Mouse (Mus musculus): ENCODE data around the gene Ptcd2. TPM values are rescaled to one million over a fixed set of nuclear protein-coding genes. Genes with fewer than 3 reads are reported as not detected.

Gene Ptcd2
- polyA plus RNA-seq, 1 experiment from 2014 or later: 54.4 TPM

GRCm38 (mm10) chr13:99374191-99374590, 29.7 kb upstream of the Ptcd2 start:
- DNase-seq (ENCODE audit: low spot score): no peak
- 80% methylated on average over 4 of the region's 4 CpGs for WGBS
- H3K4me1 ChIP-seq: 0 out of 2 replicates have a peak, but pooled peaks cover 3% of the 10 kb centered on the region
- no peaks in the 10 kb centered on the region for H3K27me3 ChIP-seq (ENCODE audit: low read depth, poor library complexity, severe bottlenecking)
- peaks cover 17% of the 10 kb centered on the region for H3K36me3 ChIP-seq
- H3K9me3 ChIP-seq (replicated peaks): no peaks in the 10 kb centered on the region
- H3K27ac ChIP-seq (replicated peaks): no peak overlapping the region
- H3K4me3 ChIP-seq: no peak overlapping the region

DNA sequence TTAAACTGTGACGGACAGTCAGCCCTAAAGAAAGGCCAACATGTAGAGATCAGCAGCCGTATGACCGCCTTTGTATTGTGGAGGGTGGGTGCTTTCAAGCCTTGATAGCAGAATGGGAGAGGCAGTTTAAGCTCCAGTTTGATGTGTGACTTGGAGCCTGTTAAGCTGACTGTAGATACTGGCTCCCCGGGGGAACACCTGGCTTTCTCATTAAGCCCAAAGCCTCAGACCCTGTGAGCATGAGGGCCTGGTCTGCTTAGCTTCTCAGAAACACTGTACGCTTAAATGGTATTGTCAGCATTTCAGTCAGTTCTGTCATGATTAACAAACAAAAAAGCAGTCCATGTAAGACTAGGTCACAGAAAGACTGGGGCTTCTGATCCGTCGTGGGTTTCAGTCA, 29.2 kb upstream of the Ptcd2 start:
- 83% methylated on average over 7 of the region's 7 CpGs for WGBS
- Histone ChIP-seq H3K4me3 (no peak overlapping the region), H3K4me1 (0 out of 2 replicates have a peak, but pooled peaks cover 3% of the 10 kb centered on the region), H3K27me3 (ENCODE audit: low read depth, poor library complexity, severe bottlenecking) (no peaks in the 10 kb centered on the region), H3K36me3 (peaks cover 20% of the 10 kb centered on the region), H3K9me3 (replicated peaks) (no peaks in the 10 kb centered on the region), H3K27ac (replicated peaks) (no peak overlapping the region)
- DNase-seq (ENCODE audit: low spot score): no peak

GRCm38 (mm10) chr13:99371285-99371684, 26.8 kb upstream of the Ptcd2 start:
- peaks cover 36% of the 10 kb centered on the region for H3K36me3 ChIP-seq
- no peak for DNase-seq (ENCODE audit: low spot score)
- H3K9me3 ChIP-seq (replicated peaks): no peaks in the 10 kb centered on the region
- no peak overlapping the region for H3K4me3 ChIP-seq
- H3K27me3 ChIP-seq (ENCODE audit: low read depth, poor library complexity, severe bottlenecking): no peaks in the 10 kb centered on the region
- 0 out of 2 replicates have a peak, but pooled peaks cover 3% of the 10 kb centered on the region for H3K4me1 ChIP-seq
- WGBS: 96% methylated on average over 5 of the region's 5 CpGs
- no peak overlapping the region for H3K27ac ChIP-seq (replicated peaks)

DNA sequence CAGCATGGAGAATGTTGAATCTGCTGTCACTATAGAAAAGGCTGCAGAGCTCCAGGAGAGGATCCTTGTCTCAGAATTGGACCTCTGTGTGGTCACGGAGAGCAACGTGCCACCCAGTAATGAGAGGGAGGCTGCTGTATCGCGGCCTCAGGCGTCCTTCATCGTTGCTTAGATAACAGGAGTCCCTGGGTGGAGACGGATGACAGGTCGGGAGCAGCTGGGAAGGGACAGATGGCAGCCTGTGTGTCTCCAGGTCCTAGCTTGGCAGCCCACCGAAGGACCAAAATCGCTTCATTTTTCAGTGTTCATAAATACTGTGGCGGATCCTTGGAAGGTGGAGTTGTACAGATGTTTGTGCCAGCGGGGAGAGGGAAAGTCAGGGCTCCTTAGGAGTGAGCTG, 24.6 kb upstream of the Ptcd2 start:
- peaks cover 58% of the 10 kb centered on the region for H3K36me3 ChIP-seq

DNA sequence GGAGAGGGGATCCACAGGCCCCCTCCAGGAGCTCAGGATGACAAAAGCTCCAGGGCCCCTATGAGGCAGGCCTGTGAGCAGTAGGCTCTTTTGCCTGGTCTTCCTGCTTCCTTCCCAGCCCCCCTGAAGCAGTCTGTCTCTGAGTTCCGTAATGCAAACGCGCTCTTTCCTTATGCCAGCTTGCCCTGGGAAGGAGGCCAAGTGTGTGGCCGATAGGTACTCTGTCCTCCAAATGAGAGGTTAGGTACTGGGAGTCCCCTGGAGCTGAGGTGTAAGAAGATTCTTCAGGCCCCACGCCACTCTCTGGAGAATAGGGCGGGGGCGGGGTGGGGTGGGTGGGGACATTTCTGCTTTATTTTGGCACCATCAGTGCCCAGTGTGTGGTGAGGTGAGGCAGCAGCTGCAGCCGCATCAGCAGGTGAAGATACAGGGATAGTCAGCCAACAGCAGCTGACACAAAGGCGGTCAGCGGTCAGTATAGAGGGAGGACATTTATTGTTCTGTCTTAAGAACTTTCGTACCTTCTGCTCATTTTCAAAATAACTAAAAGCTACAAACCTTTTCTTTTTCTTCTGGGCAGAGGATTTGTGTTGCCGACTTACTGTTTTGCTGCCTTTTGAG, 23.2 kb upstream of the Ptcd2 start:
- WGBS: 90% methylated on average over 12 of the region's 12 CpGs
- Histone ChIP-seq H3K36me3 (peaks cover 70% of the 10 kb centered on the region), H3K4me3 (no peak overlapping the region), H3K4me1 (0 out of 2 replicates have a peak, but pooled peaks cover 3% of the 10 kb centered on the region), H3K9me3 (replicated peaks) (no peaks in the 10 kb centered on the region), H3K27ac (replicated peaks) (no peak overlapping the region; the same call in 1 of the 2 replicates), H3K27me3 (ENCODE audit: low read depth, poor library complexity, severe bottlenecking) (no peaks in the 10 kb centered on the region)
- DNase-seq (ENCODE audit: low spot score): no peak

More for the DNA sequence above, 24.6 kb upstream of the Ptcd2 start:
- DNase-seq (ENCODE audit: low spot score): no peak
- 87% methylated on average over 12 of the region's 12 CpGs for WGBS
- no peaks in the 10 kb centered on the region for H3K27me3 ChIP-seq (ENCODE audit: low read depth, poor library complexity, severe bottlenecking)
- no peaks in the 10 kb centered on the region for H3K9me3 ChIP-seq (replicated peaks)
- H3K4me1 ChIP-seq: no peaks in the 10 kb centered on the region
- no peak overlapping the region for H3K4me3 ChIP-seq
- H3K27ac ChIP-seq (replicated peaks): no peak overlapping the region

GRCm38 (mm10) chr13:99366422-99367175, 22.1 kb upstream of the Ptcd2 start:
- 90% methylated on average over 5 of the region's 5 CpGs for WGBS
- Histone ChIP-seq H3K4me3 (no peak overlapping the region), H3K27me3 (ENCODE audit: low read depth, poor library complexity, severe bottlenecking) (no peaks in the 10 kb centered on the region), H3K9me3 (replicated peaks) (no peaks in the 10 kb centered on the region), H3K27ac (replicated peaks) (no peak overlapping the region), H3K36me3 (peaks cover 81% of the 10 kb centered on the region), H3K4me1 (0 out of 2 replicates have a peak, but pooled peaks cover 3% of the 10 kb centered on the region)
- no peak for DNase-seq (ENCODE audit: low spot score)

DNA sequence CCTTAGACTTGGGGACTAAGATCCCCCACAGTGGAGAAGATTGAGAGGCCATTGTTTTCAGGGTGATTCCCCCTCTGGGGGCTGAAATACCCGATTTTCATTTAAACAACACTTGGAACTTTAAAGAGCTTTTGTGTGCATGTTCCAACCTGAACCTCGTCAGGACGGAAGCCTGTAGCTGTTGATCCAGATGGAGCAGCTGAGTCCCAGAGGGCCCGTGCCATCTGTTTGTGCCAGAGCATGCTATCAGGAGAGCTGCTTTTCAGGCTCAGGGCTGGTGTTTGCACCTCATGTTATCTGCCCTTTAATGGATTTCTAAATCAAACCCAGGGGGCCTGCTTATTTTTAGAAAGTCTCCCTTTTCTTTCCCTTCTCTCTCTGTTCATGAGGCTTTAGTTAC, 19.4 kb upstream of the Ptcd2 start:
- H3K36me3 ChIP-seq: peaks cover 82% of the 10 kb centered on the region
- 64% methylated on average over 4 of the region's 4 CpGs for WGBS
- DNase-seq (ENCODE audit: low spot score): no peak
- no peaks in the 10 kb centered on the region for H3K27me3 ChIP-seq (ENCODE audit: low read depth, poor library complexity, severe bottlenecking)
- H3K4me3 ChIP-seq: no peak overlapping the region
- H3K9me3 ChIP-seq (replicated peaks): no peaks in the 10 kb centered on the region
- H3K27ac ChIP-seq (replicated peaks): no peak overlapping the region
- H3K4me1 ChIP-seq: 0 out of 2 replicates have a peak, but pooled peaks cover 3% of the 10 kb centered on the region

DNA sequence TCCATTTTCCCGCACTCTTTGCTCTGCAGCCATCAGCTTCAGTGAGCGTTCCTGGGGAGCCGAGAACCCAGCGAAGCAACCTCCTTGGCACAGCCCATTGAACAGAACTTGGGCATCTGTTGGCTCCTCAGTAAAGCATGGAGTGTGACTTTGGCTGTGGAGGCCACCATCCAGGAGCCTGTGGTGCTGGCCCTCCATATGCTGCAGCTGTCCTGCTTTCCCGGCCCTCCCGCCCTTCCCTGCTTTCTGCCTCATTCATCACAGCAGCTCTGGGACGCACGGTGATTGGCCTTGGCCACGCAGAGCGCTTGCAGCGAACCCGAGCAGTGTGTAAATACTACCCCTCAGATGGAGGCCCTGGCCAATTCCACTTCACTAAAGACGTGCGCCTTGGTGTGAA, 14.4 kb upstream of the Ptcd2 start:
- H3K27ac ChIP-seq (replicated peaks): no peak overlapping the region
- WGBS: 89% methylated on average over 14 of the region's 14 CpGs
- no peaks in the 10 kb centered on the region for H3K27me3 ChIP-seq (ENCODE audit: low read depth, poor library complexity, severe bottlenecking)
- peaks cover 54% of the 10 kb centered on the region for H3K36me3 ChIP-seq
- H3K9me3 ChIP-seq (replicated peaks): no peaks in the 10 kb centered on the region
- no peak overlapping the region for H3K4me3 ChIP-seq
- peaks cover 5% of the 10 kb centered on the region; the same call in 1 of the 2 replicates for H3K4me1 ChIP-seq
- no peak for DNase-seq (ENCODE audit: low spot score)

DNA sequence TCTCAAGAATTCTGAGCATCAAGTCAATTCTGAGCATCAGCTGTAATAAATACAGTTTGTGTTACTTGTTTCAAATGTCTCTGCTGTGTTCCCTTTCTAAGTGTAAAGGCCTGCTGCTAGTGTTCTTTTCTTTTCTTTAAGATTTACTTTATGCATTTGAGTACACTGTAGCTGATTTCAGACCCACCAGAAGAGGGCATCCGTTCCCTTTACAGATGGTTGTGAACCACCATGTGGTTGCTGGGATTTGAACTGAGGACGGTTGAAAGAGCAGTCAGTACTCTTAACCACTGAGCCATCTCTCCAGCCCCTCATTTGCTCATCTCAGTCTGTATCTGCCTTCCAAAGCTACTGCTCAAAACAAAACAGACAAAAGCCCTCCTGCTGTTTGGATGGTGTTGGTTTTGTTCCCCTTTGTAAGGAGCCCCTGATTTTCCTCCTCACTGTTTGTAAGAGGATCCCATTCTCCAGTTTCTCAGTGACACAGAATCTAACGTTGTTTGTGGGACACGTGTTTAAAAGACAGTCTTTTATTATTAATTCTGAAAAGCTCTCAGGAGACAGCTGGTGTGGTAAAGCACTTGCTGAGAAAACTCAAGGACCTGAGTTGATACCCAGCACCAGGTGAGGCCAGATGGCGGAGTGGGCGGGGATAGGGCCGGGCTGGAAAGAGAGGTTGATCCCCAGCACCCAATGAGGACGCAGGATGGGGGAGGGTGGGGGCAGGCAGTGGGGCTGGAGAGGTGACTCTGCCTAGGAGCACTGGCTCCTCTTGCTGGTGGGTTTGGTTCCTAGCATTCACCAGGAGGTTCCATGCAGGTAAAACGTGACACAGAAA, 12.1 kb upstream of the Ptcd2 start:
- Histone ChIP-seq H3K27ac (replicated peaks) (no peak overlapping the region), H3K4me3 (no peak overlapping the region), H3K27me3 (ENCODE audit: low read depth, poor library complexity, severe bottlenecking) (no peaks in the 10 kb centered on the region), H3K36me3 (peaks cover 35% of the 10 kb centered on the region), H3K9me3 (replicated peaks) (no peaks in the 10 kb centered on the region), H3K4me1 (peaks cover 8% of the 10 kb centered on the region)
- 30% methylated on average over 9 of the region's 9 CpGs for WGBS
- DNase-seq (ENCODE audit: low spot score): no peak

GRCm38 (mm10) chr13:99355861-99356260, 11.4 kb upstream of the Ptcd2 start:
- Histone ChIP-seq H3K27ac (replicated peaks) (no peak overlapping the region), H3K4me1 (peaks cover 8% of the 10 kb centered on the region), H3K27me3 (ENCODE audit: low read depth, poor library complexity, severe bottlenecking) (no peaks in the 10 kb centered on the region), H3K36me3 (peaks cover 39% of the 10 kb centered on the region), H3K9me3 (replicated peaks) (no peaks in the 10 kb centered on the region), H3K4me3 (no peak overlapping the region)
- DNase-seq (ENCODE audit: low spot score): no peak
- 91% methylated on average over 7 of the region's 7 CpGs for WGBS

GRCm38 (mm10) chr13:99355072-99355471, 10.6 kb upstream of the Ptcd2 start:
- Histone ChIP-seq H3K36me3 (peaks cover 44% of the 10 kb centered on the region), H3K4me1 (peaks cover 8% of the 10 kb centered on the region), H3K4me3 (no peak overlapping the region), H3K27ac (replicated peaks) (peak overlapping the region; percentile 49; the same call in 1 of the 2 replicates), H3K27me3 (ENCODE audit: low read depth, poor library complexity, severe bottlenecking) (no peaks in the 10 kb centered on the region), H3K9me3 (replicated peaks) (no peaks in the 10 kb centered on the region)
- 90% methylated on average over 6 of the region's 6 CpGs for WGBS
- DNase-seq (ENCODE audit: low spot score): no peak

GRCm38 (mm10) chr13:99353490-99353851, 9.0 kb upstream of the Ptcd2 start:
- H3K27ac ChIP-seq (replicated peaks): peak overlapping the region; percentile 91
- H3K4me3 ChIP-seq: peak overlapping the region; percentile 59
- no peaks in the 10 kb centered on the region for H3K27me3 ChIP-seq (ENCODE audit: low read depth, poor library complexity, severe bottlenecking)
- H3K4me1 ChIP-seq: peaks cover 8% of the 10 kb centered on the region
- H3K9me3 ChIP-seq (replicated peaks): no peaks in the 10 kb centered on the region
- no peak for DNase-seq (ENCODE audit: low spot score)
- peaks cover 47% of the 10 kb centered on the region for H3K36me3 ChIP-seq
- WGBS: 28% methylated on average over 7 of the region's 7 CpGs

Data from midbrain, embryonic 10.5 days (tissue).